Mouse (Mus musculus) liver, postnatal 0 days (tissue): ENCODE data around the gene Oxnad1. TPM values are rescaled to one million over a fixed set of nuclear protein-coding genes. Genes with fewer than 3 reads are reported as not detected.
"Not testable (repeated sequence)": the region's sequence is repeated elsewhere in the genome, so short reads cannot be mapped to it uniquely, and the experiment has no call there.

ENCODE experiments used
- ATAC-seq: fragments of 200-750 bp; cut with Nextera tagmentation; 2 replicates; pipeline ENCODE4 v1.8.0; 2017; ENCODE audit warnings: mild to moderate bottlenecking, moderate library complexity
- DNase-seq: peaks from one replicate; pipeline ENCODE4 v3.0.0-alpha.2; 2016
- H3K27ac ChIP-seq: fragments of 300-500 bp; sonication (generic); 2 replicates; pipeline ENCODE4 v1.5.1; 2014; ENCODE audit warnings: antibody characterized with exemption, moderate library complexity, mild to moderate bottlenecking, low read depth
- H3K27me3 ChIP-seq: fragments of 300-500 bp; sonication (generic); 2 replicates; pipeline ENCODE4 v1.6.1; 2014; ENCODE audit warnings: low read length, control low read depth, mixed read lengths; ENCODE audit not compliant: insufficient read depth
- H3K36me3 ChIP-seq: fragments of 300-500 bp; sonication (generic); replicated peaks from 2 replicates; pipeline ENCODE4 v1.6.1; 2014; ENCODE audit warnings: mild to moderate bottlenecking, control low read depth, low read length, moderate library complexity, mixed read lengths; ENCODE audit not compliant: insufficient read depth
- H3K4me1 ChIP-seq: fragments of 300-500 bp; sonication (generic); 2 replicates; pipeline ENCODE4 v1.6.1; 2014; ENCODE audit warnings: antibody characterized with exemption, mild to moderate bottlenecking, control low read depth; ENCODE audit not compliant: insufficient read depth
- H3K4me2 ChIP-seq: fragments of 300-500 bp; sonication (generic); 2 replicates; pipeline ENCODE4 v1.6.1; 2014; ENCODE audit warnings: low read depth, mild to moderate bottlenecking, low read length, moderate library complexity, mixed read lengths
- H3K4me3 ChIP-seq: fragments of 300-500 bp; sonication (generic); 2 replicates; pipeline ENCODE4 v1.5.1; 2014; ENCODE audit warnings: low read depth, low read length
- H3K9ac ChIP-seq: fragments of 300-500 bp; sonication (generic); replicated peaks from 2 replicates; pipeline ENCODE4 v1.6.1; 2014; ENCODE audit warnings: mild to moderate bottlenecking, moderate library complexity
- H3K9me3 ChIP-seq: fragments of 300-500 bp; sonication (generic); 2 replicates; pipeline ENCODE4 v1.6.1; 2016; ENCODE audit warnings: mild to moderate bottlenecking, control low read depth, low read length, mixed read lengths
- CTCF ChIP-seq: sonication (generic); IDR thresholded peaks from 2 replicates; pipeline ENCODE4 v1.5.1; 2016; ENCODE audit warnings: antibody characterized with exemption, low read depth
- EP300 ChIP-seq: IDR thresholded peaks from 2 replicates; pipeline ENCODE4 v1.6.1; 2016; ENCODE audit warnings: antibody characterized with exemption, low read depth, mild to moderate bottlenecking
- WGBS: fragments of 180-500 bp; shearing (Covaris S2); extraction: QIAGEN DNeasy Blood & Tissue Kit; methylation state at CpG from one replicate; pipeline ENCODE4 v1.1.7; 2014; ENCODE audit not compliant: insufficient replicate concordance; 5-methylcytosine and 5-hydroxymethylcytosine counted together
- polyA plus RNA-seq: library from polyadenylated mRNA; unstranded; fragments of >200 nt; fragmentation: Nextera tagmentation; extraction: Ambion mirVana; gene quantifications from 2 replicates; pipeline ENCODE4 v1.2.1, GENCODE M21; 2015

Oxnad1 gene
- polyA plus RNA-seq, 1 experiment from 2014 or later: 13.5 TPM

- no peak overlapping the region for H3K27ac ChIP-seq
- no peak overlapping the region for H3K4me2 ChIP-seq
- no peaks in the 10 kb centered on the region for H3K9me3 ChIP-seq
- H3K36me3 ChIP-seq: peaks cover 13% of the 10 kb centered on the region
- H3K27me3 ChIP-seq: no peaks in the 10 kb centered on the region
- WGBS: 55% methylated on average over 7 of the region's 7 CpGs
- no peak overlapping the region for H3K4me3 ChIP-seq
- TF ChIP-seq EP300: no peak
- TF ChIP-seq CTCF: no peak
- H3K4me1 ChIP-seq: 0 out of 2 replicates have a peak, but pooled peaks cover 4% of the 10 kb centered on the region
- no peak overlapping the region for H3K9ac ChIP-seq
- ATAC-seq (no peak), DNase-seq (no peak)
These were observed 20.5 kb downstream of the Oxnad1 start for GRCm38 (mm10) chr14:32105663-32106062.

- H3K27ac ChIP-seq: no peak overlapping the region
- no peak overlapping the region for H3K9ac ChIP-seq
- TF ChIP-seq CTCF (no peak), EP300 (no peak)
- H3K36me3 ChIP-seq: peaks cover 11% of the 10 kb centered on the region
- H3K27me3 ChIP-seq: no peaks in the 10 kb centered on the region
- no peaks in the 10 kb centered on the region for H3K9me3 ChIP-seq
- H3K4me3 ChIP-seq: no peak overlapping the region
- 77% methylated on average over 4 of the region's 4 CpGs for WGBS
- no peak for ATAC-seq
- no peak overlapping the region for H3K4me2 ChIP-seq
- H3K4me1 ChIP-seq: 0 out of 2 replicates have a peak, but pooled peaks cover 4% of the 10 kb centered on the region
- no peak for DNase-seq
These were observed 21.7 kb downstream of the Oxnad1 start for GRCm38 (mm10) chr14:32106911-32107310.

GRCm38 (mm10) chr14:32112124-32112523 lies 26.9 kb downstream of the Oxnad1 start:
- WGBS: 83% methylated on average over 10 of the region's 10 CpGs
- not testable (repeated sequence) for H3K4me2 ChIP-seq, H3K9me3 ChIP-seq, ATAC-seq, H3K36me3 ChIP-seq, H3K4me3 ChIP-seq, DNase-seq, H3K27ac ChIP-seq, H3K4me1 ChIP-seq, H3K27me3 ChIP-seq, H3K9ac ChIP-seq

- DNase-seq (no peak), ATAC-seq (peak; percentile 74)
- TF ChIP-seq EP300: no peak
- TF ChIP-seq CTCF: no peak
- no peaks in the 10 kb centered on the region for H3K27me3 ChIP-seq
- H3K9ac ChIP-seq: no peak overlapping the region
- whole genome bisulfite sequencing: 71% methylated on average over 11 of the region's 11 CpGs
- no peak overlapping the region for H3K4me3 ChIP-seq
- H3K9me3 ChIP-seq: no peaks in the 10 kb centered on the region
- H3K27ac ChIP-seq: no peak overlapping the region
- no peak overlapping the region for H3K4me2 ChIP-seq
- no peaks in the 10 kb centered on the region for H3K4me1 ChIP-seq
- no peaks in the 10 kb centered on the region for H3K36me3 ChIP-seq
These were observed 36.1 kb downstream of the Oxnad1 start for GRCm38 (mm10) chr14:32120940-32121919.

- WGBS: 24% methylated on average over 2 of the region's 2 CpGs
- no peaks in the 10 kb centered on the region for H3K9me3 ChIP-seq
- no peak overlapping the region for H3K4me2 ChIP-seq
- H3K9ac ChIP-seq: no peak overlapping the region
- H3K27me3 ChIP-seq: no peaks in the 10 kb centered on the region
- ATAC-seq (peak; percentile 95), DNase-seq (peak; percentile 71)
- H3K36me3 ChIP-seq: no peaks in the 10 kb centered on the region
- no peak overlapping the region for H3K27ac ChIP-seq
- TF ChIP-seq CTCF: peak; percentile 87
- TF ChIP-seq EP300: 0 out of 2 replicates have a peak, but pooled peaks have one; percentile 10
- H3K4me1 ChIP-seq: no peaks in the 10 kb centered on the region
- H3K4me3 ChIP-seq: no peak overlapping the region
These were observed 36.7 kb downstream of the Oxnad1 start for GRCm38 (mm10) chr14:32121920-32122315.

GRCm38 (mm10) chr14:32124261-32124660 lies 39.1 kb downstream of the Oxnad1 start:
- Histone ChIP-seq H3K36me3 (no peaks in the 10 kb centered on the region), H3K4me2 (no peak overlapping the region), H3K4me3 (no peak overlapping the region), H3K9me3 (no peaks in the 10 kb centered on the region), H3K9ac (no peak overlapping the region), H3K4me1 (no peaks in the 10 kb centered on the region), H3K27me3 (no peaks in the 10 kb centered on the region), H3K27ac (no peak overlapping the region)
- no peak for TF ChIP-seq EP300
- TF ChIP-seq CTCF: no peak
- WGBS: 75% methylated on average over 3 of the region's 3 CpGs
- ATAC-seq (no peak), DNase-seq (no peak)

- H3K4me3 ChIP-seq, ATAC-seq, H3K27ac ChIP-seq, H3K27me3 ChIP-seq, H3K4me2 ChIP-seq, H3K4me1 ChIP-seq, H3K9ac ChIP-seq, DNase-seq, H3K36me3 ChIP-seq, H3K9me3 ChIP-seq: not testable (repeated sequence)
- 68% methylated on average over 5 of the region's 5 CpGs for WGBS
These were observed 40.1 kb downstream of the Oxnad1 start for GRCm38 (mm10) chr14:32125256-32125655.
